ENCODE assay signal across 16 mouse cellular contexts in the genomic region with DNA sequence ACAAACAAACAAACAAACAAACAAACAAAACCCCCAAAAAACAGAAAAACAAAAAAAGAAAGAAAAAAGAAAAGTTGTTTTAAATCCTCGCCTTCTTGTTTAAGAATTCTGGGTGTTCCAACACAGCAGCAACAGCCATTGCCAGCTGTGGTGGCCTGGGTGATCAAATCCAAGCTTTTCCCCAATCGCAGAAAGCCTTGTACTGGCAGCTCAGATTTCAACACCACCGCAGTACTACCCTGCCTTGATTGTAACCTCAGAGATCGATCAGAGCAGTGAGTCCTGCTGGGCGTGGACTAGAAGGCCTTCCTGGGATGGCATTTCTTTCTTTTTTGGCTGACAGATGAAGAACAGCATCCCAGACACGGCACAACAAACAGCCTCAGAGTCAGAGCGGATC.
"Had no signal": no experiment of that assay in that cellular context is flagged by ENCODE, and none has a peak within 500 bp of the region (broad histone marks: within the 10 kb centered on the region; RNA-seq: fewer than 3 reads in every experiment).

No protein-coding gene starts in this region.

- H3K4me2 ChIP-seq: neural tube, embryonic 13.5 days; neural tube, embryonic 15.5 days; stomach, embryonic 15.5 days had no signal

- H3K4me1 ChIP-seq: neural tube, embryonic 15.5 days had no signal

- H3K9ac ChIP-seq: neural tube, embryonic 13.5 days; neural tube, embryonic 15.5 days; stomach, embryonic 15.5 days had no signal

- H3K27me3 ChIP-seq: neural tube, embryonic 13.5 days; neural tube, embryonic 15.5 days; stomach, embryonic 15.5 days had no signal

- H3K36me3 ChIP-seq: neural tube, embryonic 15.5 days had no signal

- H3K4me3 ChIP-seq: neural tube, embryonic 13.5 days; neural tube, embryonic 15.5 days; stomach, embryonic 15.5 days had no signal

- H3K27ac ChIP-seq: neural tube, embryonic 13.5 days; neural tube, embryonic 15.5 days; stomach, embryonic 15.5 days; stomach, postnatal 0 days had no signal

- H3K9me3 ChIP-seq: neural tube, embryonic 13.5 days; neural tube, embryonic 15.5 days; stomach, embryonic 15.5 days had no signal

- DNase-seq: retina, postnatal 1 day; right cerebral cortex, adult 18-20 months; right cerebral cortex, postnatal 14 days; right cerebral cortex, postnatal 25 days; right cerebral cortex, postnatal 4 days; spleen, adult 18-20 months; thymus, adult 18-20 months; thymus, adult 2 months; thymus, postnatal 14 days; thymus, postnatal 25 days; thymus, postnatal 36 days; thymus, postnatal 4 days had no signal
